In the genomic region with DNA sequence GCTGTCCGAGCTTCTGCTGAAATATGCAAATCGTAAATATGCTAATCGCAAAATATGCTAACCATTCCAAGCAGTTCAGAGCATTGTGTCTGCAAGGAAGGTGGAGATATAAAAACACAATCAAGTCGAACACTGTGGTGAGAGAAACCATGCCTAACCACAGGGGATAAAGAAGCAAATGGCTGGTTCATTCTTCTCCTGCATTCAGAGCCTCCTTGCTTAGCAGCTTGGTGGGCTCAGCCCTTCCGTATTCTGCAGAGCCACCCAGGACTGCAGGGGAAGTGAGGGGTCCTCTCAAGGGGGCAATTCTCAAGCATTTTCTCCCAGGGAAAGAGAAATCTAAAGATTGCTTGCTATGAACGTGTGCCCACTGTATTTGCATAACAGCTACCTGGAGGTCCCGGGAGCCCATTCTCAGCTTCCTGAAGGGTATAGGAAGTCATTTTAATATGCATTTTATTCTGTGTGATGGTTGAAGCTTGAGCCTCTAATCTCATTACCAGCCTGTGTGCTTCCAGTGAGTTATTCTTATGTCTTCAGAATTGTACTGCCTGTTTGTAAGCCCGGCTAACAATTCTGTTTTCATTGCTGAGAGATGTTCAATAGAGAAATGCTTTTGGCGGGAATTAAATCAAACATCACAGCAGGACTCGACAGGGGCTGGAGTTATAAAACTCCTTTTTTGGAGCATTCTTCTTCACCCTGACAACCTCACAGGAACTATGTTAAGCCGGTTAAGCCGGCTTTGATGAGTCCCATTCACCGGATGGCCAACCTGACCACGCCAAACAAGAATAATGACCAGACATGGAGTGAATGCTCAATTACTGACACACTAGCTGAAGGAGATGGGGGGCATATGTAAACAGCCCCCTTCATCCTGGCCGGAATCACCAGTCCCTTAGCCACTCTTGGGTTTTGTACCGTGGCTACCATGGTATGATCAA, we compare ENCODE assay signal across 17 mouse cellular contexts. TPM values are rescaled to one million over a fixed set of nuclear protein-coding genes. Genes with fewer than 3 reads are reported as not detected.
A peak's percentile ranks its signal among the peaks of the same experiment; 100 is the strongest.
DNase-seq lines count a peak whose midpoint lies in the region; ATAC-seq and TF ChIP-seq lines count a peak whose summit lies in the region.
"Had no signal": no experiment of that assay in that cellular context is flagged by ENCODE, and none has a peak within 500 bp of the region (broad histone marks: within the 10 kb centered on the region; RNA-seq: fewer than 3 reads in every experiment).

No protein-coding gene starts in this region.

- 0 out of 2 replicates have a peak overlapping the region, but pooled peaks have one; percentile 53 for H3K27ac ChIP-seq in forebrain, embryonic 10.5 days
- H3K27ac ChIP-seq in forebrain, embryonic 13.5 days, result no peak overlapping the region; the same call in 1 of the 2 replicates
- H3K27ac ChIP-seq in hindbrain, embryonic 16.5 days (ENCODE audit: low read depth, low read length), result peak overlapping the region; percentile 59; the same call in 1 of the 2 replicates
- peak overlapping the region; percentile 28; the same call in 1 of the 2 replicates for H3K27ac ChIP-seq in midbrain, postnatal 0 days (ENCODE audit: low read depth, low read length)
- H3K27ac ChIP-seq: heart, embryonic 15.5 days; layer of hippocampus, adult 2 months; limb, embryonic 13.5 days; macrophage; stomach, embryonic 15.5 days had no signal

- 0 out of 2 replicates have a peak, but pooled peaks have one; percentile 10 for ATAC-seq in forebrain, embryonic 13.5 days
- peak; percentile 52 for ATAC-seq in hindbrain, embryonic 16.5 days
- peak; percentile 60; the same call in 1 of the 2 replicates for ATAC-seq in midbrain, postnatal 0 days (ENCODE audit: low FRiP score)

- 50% methylated on average over 16 of the region's 16 CpGs for WGBS in forebrain, embryonic 10.5 days
- 23% methylated on average over 16 of the region's 16 CpGs for WGBS in forebrain, embryonic 13.5 days
- 31% methylated on average over 16 of the region's 16 CpGs for WGBS in hindbrain, embryonic 16.5 days
- 13% methylated on average over 16 of the region's 16 CpGs for WGBS in midbrain, postnatal 0 days

- peaks cover 9% of the 10 kb centered on the region for H3K9me3 ChIP-seq in forebrain, embryonic 10.5 days
- H3K9me3 ChIP-seq in forebrain, embryonic 13.5 days (replicated peaks), result no peaks in the 10 kb centered on the region; the same call in 1 of the 2 replicates
- H3K9me3 ChIP-seq in hindbrain, embryonic 16.5 days (ENCODE audit: control insufficient read depth, low read length), result no peaks in the 10 kb centered on the region
- no peaks in the 10 kb centered on the region for H3K9me3 ChIP-seq in midbrain, postnatal 0 days (ENCODE audit: low read length)
- H3K9me3 ChIP-seq: heart, embryonic 15.5 days; stomach, embryonic 15.5 days had no signal

- H3K4me2 ChIP-seq in forebrain, embryonic 13.5 days, result peak overlapping the region; percentile 32
- peak overlapping the region; percentile 34 for H3K4me2 ChIP-seq in hindbrain, embryonic 16.5 days (ENCODE audit: low read length)
- peak overlapping the region; percentile 7 for H3K4me2 ChIP-seq in midbrain, postnatal 0 days (ENCODE audit: low read depth, low read length, poor library complexity, severe bottlenecking)
- H3K4me2 ChIP-seq: heart, embryonic 15.5 days; limb, embryonic 13.5 days; stomach, embryonic 15.5 days had no signal

- TF ChIP-seq CTCF in midbrain, postnatal 0 days (IDR thresholded peaks at IDR 0.05), result no peak

- H3K27me3 ChIP-seq in forebrain, embryonic 10.5 days (ENCODE audit: poor library complexity, severe bottlenecking), result peaks cover 48% of the 10 kb centered on the region
- H3K27me3 ChIP-seq in forebrain, embryonic 13.5 days, result peaks cover 13% of the 10 kb centered on the region; the same call in 1 of the 2 replicates
- H3K27me3 ChIP-seq in hindbrain, embryonic 16.5 days (replicated peaks; ENCODE audit: control insufficient read depth, insufficient read depth, low read length), result no peaks in the 10 kb centered on the region
- no peaks in the 10 kb centered on the region for H3K27me3 ChIP-seq in midbrain, postnatal 0 days (ENCODE audit: insufficient read depth, low read length)
- H3K27me3 ChIP-seq: heart, embryonic 15.5 days; limb, embryonic 13.5 days; stomach, embryonic 15.5 days had no signal

- no peak overlapping the region for H3K4me3 ChIP-seq in forebrain, embryonic 10.5 days
- H3K4me3 ChIP-seq in forebrain, embryonic 13.5 days, result no peak overlapping the region
- H3K4me3 ChIP-seq in hindbrain, embryonic 16.5 days (ENCODE audit: low read length), result no peak overlapping the region
- H3K4me3 ChIP-seq in midbrain, postnatal 0 days (ENCODE audit: low read depth, low read length), result no peak overlapping the region
- H3K4me3 ChIP-seq: heart, embryonic 15.5 days; layer of hippocampus, adult 2 months; limb, embryonic 13.5 days; stomach, embryonic 15.5 days had no signal

- no peaks in the 10 kb centered on the region for H3K36me3 ChIP-seq in forebrain, embryonic 10.5 days (replicated peaks)
- no peaks in the 10 kb centered on the region for H3K36me3 ChIP-seq in forebrain, embryonic 13.5 days (ENCODE audit: poor library complexity, severe bottlenecking)
- no peaks in the 10 kb centered on the region for H3K36me3 ChIP-seq in hindbrain, embryonic 16.5 days (ENCODE audit: control insufficient read depth, insufficient read depth, low read length)
- no peaks in the 10 kb centered on the region for H3K36me3 ChIP-seq in midbrain, postnatal 0 days (ENCODE audit: insufficient read depth, low read length)
- H3K36me3 ChIP-seq: heart, embryonic 15.5 days; limb, embryonic 13.5 days; stomach, embryonic 15.5 days had no signal

- no peak overlapping the region for H3K9ac ChIP-seq in forebrain, embryonic 13.5 days
- H3K9ac ChIP-seq in hindbrain, embryonic 16.5 days (ENCODE audit: low read depth, low read length), result 0 out of 2 replicates have a peak overlapping the region, but pooled peaks have one; percentile 17
- H3K9ac ChIP-seq in midbrain, postnatal 0 days (replicated peaks; ENCODE audit: low read length, poor library complexity, severe bottlenecking), result no peak overlapping the region
- H3K9ac ChIP-seq: heart, embryonic 15.5 days; limb, embryonic 13.5 days; stomach, embryonic 15.5 days had no signal

- DNase-seq in forebrain, embryonic 10.5 days (ENCODE audit: extremely low spot score, low spot score), result no peak
- DNase-seq in midbrain, postnatal 0 days (ENCODE audit: low spot score), result no peak
- DNase-seq in cerebellum, postnatal 14 days, result no peak
- no peak for DNase-seq in kidney, adult 11 months
- DNase-seq in liver, result no peak
- DNase-seq: adrenal gland, postnatal 10 days; cerebellum, adult 8-10 months; lung, adult 18-20 months; right cerebral cortex, postnatal 4 days; thymus, postnatal 25 days had no signal

- peaks cover 23% of the 10 kb centered on the region for H3K4me1 ChIP-seq in forebrain, embryonic 10.5 days
- H3K4me1 ChIP-seq in forebrain, embryonic 13.5 days, result peaks cover 10% of the 10 kb centered on the region; the same call in 1 of the 2 replicates
- H3K4me1 ChIP-seq in hindbrain, embryonic 16.5 days (ENCODE audit: control insufficient read depth, insufficient read depth, low read depth, low read length), result peaks cover 11% of the 10 kb centered on the region
- 0 out of 2 replicates have a peak, but pooled peaks cover 3% of the 10 kb centered on the region for H3K4me1 ChIP-seq in midbrain, postnatal 0 days (ENCODE audit: insufficient read depth, low read length)
- H3K4me1 ChIP-seq: heart, embryonic 15.5 days; stomach, embryonic 15.5 days had no signal

RNA-seq across cellular contexts. Expression of a gene that starts 16.9 kb away (rescaled TPM):
- polyA plus RNA-seq in forebrain, embryonic 10.5 days (2016; fragmentation: Nextera tagmentation; extraction: Ambion mirVana), result 4.0 and 5.6 TPM in 2 replicates
- polyA plus RNA-seq in forebrain, embryonic 13.5 days (2015; fragmentation: Nextera tagmentation; extraction: Ambion mirVana), result 4.4 and 6.1 TPM in 2 replicates
- 11.7 and 12.2 TPM in 2 replicates for polyA plus RNA-seq in hindbrain, embryonic 16.5 days (2015; fragmentation: Nextera tagmentation; extraction: Ambion mirVana)
- total RNA-seq in midbrain, postnatal 0 days (2014; rRNA removed), result 11.7 and 12.7 TPM in 2 replicates
- 7.5 and 7.8 TPM in 2 replicates for polyA plus RNA-seq in midbrain, postnatal 0 days (2015; fragmentation: Nextera tagmentation; extraction: Ambion mirVana)

Comparison
In these comparisons a context has a peak if more than half of its experiments do, and no peak if none do; other contexts are left out.
1. ATAC-seq: peak in every context shown above with its lines; median percentile 60 in midbrain, postnatal 0 days; 52 in hindbrain, embryonic 16.5 days; 10 in forebrain, embryonic 13.5 days.